ENCODE assay signal across 8 mouse cellular contexts in genomic region chr11:5837251-5838246, GRCm38 (mm10). TPM values are rescaled to one million over a fixed set of nuclear protein-coding genes. Genes with fewer than 3 reads are reported as not detected.
DNase-seq lines count a peak whose midpoint lies in the region; ATAC-seq and TF ChIP-seq lines count a peak whose summit lies in the region.

Gene Polm, minus strand, starts transcription at chr11:5838016.

- dilution Hi-C loops in CH12.LX (cut with MboI; ENCODE audit: extremely low pct_ligation_motif_present, extremely low pct_unique_long_range_greater_than_20kb, low sequenced_read_pairs): no loop called here

- no peaks in the 10 kb centered on the region for H3K27me3 ChIP-seq in CH12.LX (replicated peaks)
- no peaks in the 10 kb centered on the region for H3K27me3 ChIP-seq in forebrain, embryonic 11.5 days (ENCODE audit: control insufficient read depth, insufficient read depth, low read length)
- no peaks in the 10 kb centered on the region for H3K27me3 ChIP-seq in heart, embryonic 16.5 days (ENCODE audit: control insufficient read depth, insufficient read depth, low read length)
- H3K27me3 ChIP-seq in liver, embryonic 15.5 days: no peaks in the 10 kb centered on the region
- no peaks in the 10 kb centered on the region for H3K27me3 ChIP-seq in neural tube, embryonic 12.5 days (replicated peaks)

- TF ChIP-seq EP300 in CH12.LX (IDR thresholded peaks at IDR 0.05; ENCODE audit: low read length): peak; percentile 66; the same call in 1 of the 2 replicates

- in situ Hi-C loops in CH12.LX (cut with MboI; ENCODE audit: low pct_ligation_motif_present, low pct_unique_long_range_greater_than_20kb, low sequenced_read_pairs): no loop called here

- H3K27ac ChIP-seq in CH12.LX (ENCODE audit: insufficient read depth, low read depth): peak within 1 kb of the TSS; percentile 60
- H3K27ac ChIP-seq in forebrain, embryonic 11.5 days (ENCODE audit: low read depth, low read length): no peak within 1 kb of the TSS
- peak within 1 kb of the TSS; percentile 77 for H3K27ac ChIP-seq in heart, embryonic 16.5 days (ENCODE audit: low read length)
- peak within 1 kb of the TSS; percentile 74 for H3K27ac ChIP-seq in liver, embryonic 15.5 days (replicated peaks)
- H3K27ac ChIP-seq in neural tube, embryonic 12.5 days: peak within 1 kb of the TSS; percentile 26; the same call in 1 of the 2 replicates

- TF ChIP-seq RAD21 in CH12.LX (IDR thresholded peaks at IDR 0.05; ENCODE audit: low read depth, low read length): peak; percentile 47

- peak; percentile 97 for ATAC-seq in forebrain, embryonic 11.5 days (replicated peaks; ENCODE audit: low FRiP score)
- peak; percentile 92 for ATAC-seq in heart, embryonic 16.5 days (replicated peaks; ENCODE audit: extremely low read depth, insufficient read depth, low FRiP score)
- peak; percentile 95 for ATAC-seq in liver, embryonic 15.5 days (ENCODE audit: insufficient read depth)
- ATAC-seq in neural tube, embryonic 12.5 days (ENCODE audit: low FRiP score, low read depth): peak; percentile 94

- H3K79me2 ChIP-seq in CH12.LX (replicated peaks; ENCODE audit: control insufficient read depth, extremely low read depth, insufficient read depth, poor library complexity, severe bottlenecking): no peaks in the 10 kb centered on the region

- DNase-seq in CH12.LX (ENCODE audit: extremely low read depth): peak; percentile 99
- DNase-seq in c-Kit-positive CD71-positive TER-119-negative erythroid progenitor cells, embryonic 14.5 days (ENCODE audit: low read depth): peak; percentile 95
- DNase-seq in forebrain, embryonic 11.5 days (ENCODE audit: low spot score): peak; percentile 95
- peak; percentile 96 to 97 for DNase-seq in kidney, postnatal 36 days
- DNase-seq in telencephalon, adult 2 months (ENCODE audit: low read depth, low spot score): peak; percentile 80

- H3K4me2 ChIP-seq in CH12.LX (ENCODE audit: insufficient read depth, low read depth, poor library complexity, severe bottlenecking): peak within 1 kb of the TSS; percentile 75
- peak within 1 kb of the TSS; percentile 84 for H3K4me2 ChIP-seq in forebrain, embryonic 11.5 days (ENCODE audit: low read depth, low read length, severe bottlenecking)
- H3K4me2 ChIP-seq in heart, embryonic 16.5 days (ENCODE audit: low read depth, low read length): peak within 1 kb of the TSS; percentile 71
- peak within 1 kb of the TSS; percentile 97 for H3K4me2 ChIP-seq in liver, embryonic 15.5 days
- peak within 1 kb of the TSS; percentile 90 for H3K4me2 ChIP-seq in neural tube, embryonic 12.5 days (replicated peaks)

- under 1% methylated on average over 62 of the region's 63 CpGs for WGBS in forebrain, embryonic 11.5 days
- under 1% methylated on average over 63 of the region's 63 CpGs for WGBS in heart, embryonic 16.5 days
- 1% methylated on average over 63 of the region's 63 CpGs for WGBS in liver, embryonic 15.5 days (ENCODE audit: insufficient replicate concordance)
- under 1% methylated on average over 63 of the region's 63 CpGs for WGBS in neural tube, embryonic 12.5 days

- peaks cover 21 to 23% of the 10 kb centered on the region in 2 experiments for H3K36me3 ChIP-seq in CH12.LX (replicated peaks in 1 of 2; ENCODE audit: control insufficient read depth in 1 of 2, insufficient read depth in 1 of 2, low read length in 1 of 2)
- no peaks in the 10 kb centered on the region for H3K36me3 ChIP-seq in forebrain, embryonic 11.5 days (ENCODE audit: control insufficient read depth, insufficient read depth, low read length)
- peaks cover 7% of the 10 kb centered on the region; the same call in 1 of the 2 replicates for H3K36me3 ChIP-seq in heart, embryonic 16.5 days (ENCODE audit: control insufficient read depth, insufficient read depth)
- H3K36me3 ChIP-seq in liver, embryonic 15.5 days (replicated peaks): peaks cover 5% of the 10 kb centered on the region; the same call in 1 of the 2 replicates
- no peaks in the 10 kb centered on the region for H3K36me3 ChIP-seq in neural tube, embryonic 12.5 days

- H3K4me1 ChIP-seq in CH12.LX (ENCODE audit: control insufficient read depth in 1 of 2, insufficient read depth in 2 of 2): peaks cover 16 to 44% of the 10 kb centered on the region in 2 experiments
- H3K4me1 ChIP-seq in forebrain, embryonic 11.5 days (replicated peaks; ENCODE audit: control insufficient read depth, insufficient read depth, low read length): 0 out of 2 replicates have a peak, but pooled peaks cover 1% of the 10 kb centered on the region
- H3K4me1 ChIP-seq in heart, embryonic 16.5 days (ENCODE audit: control insufficient read depth, insufficient read depth, low read length): peaks cover 5% of the 10 kb centered on the region
- H3K4me1 ChIP-seq in liver, embryonic 15.5 days (replicated peaks): peaks cover 22% of the 10 kb centered on the region
- peaks cover 6% of the 10 kb centered on the region for H3K4me1 ChIP-seq in neural tube, embryonic 12.5 days

- H3K9ac ChIP-seq in CH12.LX (ENCODE audit: insufficient read depth, low read depth): peak within 1 kb of the TSS; percentile 84
- peak within 1 kb of the TSS; percentile 68 for H3K9ac ChIP-seq in forebrain, embryonic 11.5 days (ENCODE audit: low read length)
- peak within 1 kb of the TSS; percentile 76 for H3K9ac ChIP-seq in heart, embryonic 16.5 days (ENCODE audit: low read length)
- peak within 1 kb of the TSS; percentile 71 for H3K9ac ChIP-seq in liver, embryonic 15.5 days
- peak within 1 kb of the TSS; percentile 74 for H3K9ac ChIP-seq in neural tube, embryonic 12.5 days

- peak; percentile 6 to 65; a peak in 2 of 4 replicates for TF ChIP-seq CTCF in CH12.LX (conservative IDR thresholded peaks at IDR 0.05 in 1 of 2, IDR thresholded peaks at IDR 0.05 in 1 of 2; ENCODE audit: low read depth in 2 of 2, low read length in 2 of 2)

- TF ChIP-seq POLR2A in CH12.LX (IDR thresholded peaks at IDR 0.05; ENCODE audit: low read depth, low read length): peak; percentile 91

- peaks cover 26% of the 10 kb centered on the region for H3K9me3 ChIP-seq in CH12.LX (replicated peaks; ENCODE audit: low read length)
- H3K9me3 ChIP-seq in forebrain, embryonic 11.5 days (ENCODE audit: control insufficient read depth, low read length): no peaks in the 10 kb centered on the region
- peaks cover 2% of the 10 kb centered on the region; the same call in 1 of the 2 replicates for H3K9me3 ChIP-seq in heart, embryonic 16.5 days (replicated peaks; ENCODE audit: control insufficient read depth, low read length)
- H3K9me3 ChIP-seq in liver, embryonic 15.5 days (replicated peaks): no peaks in the 10 kb centered on the region
- no peaks in the 10 kb centered on the region for H3K9me3 ChIP-seq in neural tube, embryonic 12.5 days

- peak within 1 kb of the TSS; percentile 65 to 78 (median 67) for H3K4me3 ChIP-seq in CH12.LX (replicated peaks in 1 of 3; ENCODE audit: low read depth in 2 of 3, low read length in 2 of 3, poor library complexity in 1 of 3)
- peak within 1 kb of the TSS; percentile 63 for H3K4me3 ChIP-seq in forebrain, embryonic 11.5 days (ENCODE audit: low read depth, low read length)
- peak within 1 kb of the TSS; percentile 61 for H3K4me3 ChIP-seq in heart, embryonic 16.5 days (ENCODE audit: low read length)
- peak within 1 kb of the TSS; percentile 73 for H3K4me3 ChIP-seq in liver, embryonic 15.5 days (replicated peaks)
- peak within 1 kb of the TSS; percentile 70 for H3K4me3 ChIP-seq in neural tube, embryonic 12.5 days

TF ChIP-seq in CH12.LX, 34 proteins besides CTCF, POLR2A, EP300 and RAD21 (continues in another document):
- TF ChIP-seq ZNF384 (IDR thresholded peaks at IDR 0.05; ENCODE audit: low read depth, low read length) (no peak), MXI1 (IDR thresholded peaks at IDR 0.05; ENCODE audit: low read depth, low read length) (no peak; the same call in 1 of the 2 replicates), UBTF (IDR thresholded peaks at IDR 0.05; ENCODE audit: low read depth, low read length) (peak; percentile 95), HCFC1 (IDR thresholded peaks at IDR 0.05; ENCODE audit: low read depth, low read length) (peak; percentile 59), ELF1 (IDR thresholded peaks at IDR 0.05; ENCODE audit: low read depth, low read length) (peak; percentile 94), MEF2A (IDR thresholded peaks at IDR 0.05; ENCODE audit: borderline replicate concordance, low read depth, low read length) (peak; percentile 71; the same call in 1 of the 2 replicates), MAFK (IDR thresholded peaks at IDR 0.05; ENCODE audit: insufficient replicate concordance, low read length) (peak; percentile 80), ZMIZ1 (IDR thresholded peaks at IDR 0.05; ENCODE audit: low read depth, low read length) (peak; percentile 87), GABPA (IDR thresholded peaks at IDR 0.05; ENCODE audit: insufficient replicate concordance, low read depth, low read length) (no peak), MAX (IDR thresholded peaks at IDR 0.05; ENCODE audit: low read length) (peak; percentile 51; the same call in 1 of the 2 replicates), JUN (IDR thresholded peaks at IDR 0.05; ENCODE audit: insufficient read depth, low read depth, low read length) (no peak), KAT2A (IDR thresholded peaks at IDR 0.05; ENCODE audit: insufficient replicate concordance, low read length) (0 out of 2 replicates have a peak, but pooled peaks have one; percentile 73), CHD2 (IDR thresholded peaks at IDR 0.05; ENCODE audit: low read length) (peak; percentile 41; the same call in 1 of the 2 replicates), JUND (conservative IDR thresholded peaks at IDR 0.05; ENCODE audit: low read depth, low read length) (0 out of 2 replicates have a peak, but pooled peaks have one; percentile 23), ETS1 (conservative IDR thresholded peaks at IDR 0.05; ENCODE audit: low read depth, low read length) (peak; percentile 71), MAZ (IDR thresholded peaks at IDR 0.05; ENCODE audit: low read depth, low read length) (no peak; the same call in 1 of the 2 replicates), POLR2AphosphoS2 (IDR thresholded peaks at IDR 0.05; ENCODE audit: low read depth, low read length) (peak; percentile 79; the same call in 1 of the 2 replicates), BHLHE40 (IDR thresholded peaks at IDR 0.05; ENCODE audit: low read depth, low read length) (peak; percentile 68), MYC (IDR thresholded peaks at IDR 0.05; ENCODE audit: low read depth, low read length) (no peak), RCOR1 (conservative IDR thresholded peaks at IDR 0.05; ENCODE audit: low read depth, low read length) (peak; percentile 84), USF1 (IDR thresholded peaks at IDR 0.05; ENCODE audit: low read depth, low read length) (no peak)

RNA-seq across cellular contexts. Expression of gene Polm, which starts in this region (rescaled TPM):
- total RNA-seq in CH12.LX (2012; rRNA removed) (7.7 and 9.7 TPM in 2 replicates), CH12.LX (2014; rRNA removed) (1.00 and 1.9 TPM in 2 replicates)
- 4.1 TPM in 2 replicates for polyA plus RNA-seq in CH12.LX (2012; ENCODE audit: insufficient read length, low read depth)
- 8.8 and 8.9 TPM in 2 replicates for polyA plus RNA-seq in forebrain, embryonic 11.5 days (2014; fragmentation: Nextera tagmentation; extraction: Ambion mirVana)
- 6.2 and 6.4 TPM in 2 replicates for polyA plus RNA-seq in heart, embryonic 16.5 days (2015; fragmentation: Nextera tagmentation; extraction: Ambion mirVana)
- 1.9 and 2.2 TPM in 2 replicates for polyA plus RNA-seq in liver, embryonic 15.5 days (2015; fragmentation: Nextera tagmentation; extraction: Ambion mirVana)
- 6.6 and 7.0 TPM in 2 replicates for polyA plus RNA-seq in neural tube, embryonic 12.5 days (2016; fragmentation: Nextera tagmentation; extraction: Ambion mirVana)
